Mouse (Mus musculus): ENCODE measurements around the gene Eef1b2. TPM values are rescaled to one million over a fixed set of nuclear protein-coding genes. Genes with fewer than 3 reads are reported as not detected.

Gene Eef1b2
- polyA plus RNA-seq, 1 experiment from 2014 or later = 438 TPM

DNA sequence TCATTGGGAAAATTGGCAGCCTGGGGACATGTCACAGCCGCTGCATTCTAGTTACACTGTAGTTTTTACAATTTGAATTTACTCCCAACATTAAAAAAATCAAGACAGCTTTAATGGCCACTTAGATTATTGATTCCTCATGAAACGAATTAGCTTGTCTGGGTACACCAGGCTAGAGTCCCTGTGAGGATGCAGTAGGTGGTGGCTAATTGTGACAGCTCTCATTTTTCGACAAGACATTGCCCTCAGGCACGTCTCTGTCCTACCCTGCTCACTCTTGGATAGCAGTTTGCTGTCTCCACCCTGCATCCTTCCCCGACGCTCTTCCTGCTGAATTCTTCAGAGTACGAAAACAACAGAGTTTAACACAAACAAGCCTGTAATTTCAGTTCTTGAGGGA lies 38.0 kb downstream of the Eef1b2 start:
- H3K4me3 ChIP-seq (ENCODE audit: low read depth, low read length) = no peak overlapping the region
- H3K36me3 ChIP-seq (ENCODE audit: control insufficient read depth, insufficient read depth, low read length) = no peaks in the 10 kb centered on the region
- no peak for TF ChIP-seq EP300 (optimal IDR thresholded peaks at IDR 0.05)
- TF ChIP-seq CTCF (IDR thresholded peaks at IDR 0.05; ENCODE audit: low read depth) = no peak
- no peaks in the 10 kb centered on the region for H3K4me1 ChIP-seq (replicated peaks; ENCODE audit: control insufficient read depth, insufficient read depth)
- no peaks in the 10 kb centered on the region for H3K27me3 ChIP-seq (ENCODE audit: control insufficient read depth, insufficient read depth, low read length)
- no peak overlapping the region for H3K27ac ChIP-seq (replicated peaks)
- no peaks in the 10 kb centered on the region for H3K9me3 ChIP-seq (ENCODE audit: control insufficient read depth, low read length)
- no peak overlapping the region for H3K9ac ChIP-seq (ENCODE audit: low read length)
- WGBS = 57% methylated on average over 7 of the region's 7 CpGs
- no peak overlapping the region for H3K4me2 ChIP-seq (replicated peaks; ENCODE audit: low read depth)
- no peak for ATAC-seq (ENCODE audit: low FRiP score, low TSS enrichment)
- no peak for DNase-seq (ENCODE audit: low spot score)

GRCm38 (mm10) chr1:63219277-63219676 lies 42.7 kb downstream of the Eef1b2 start:
- Histone ChIP-seq H3K27me3 (ENCODE audit: control insufficient read depth, insufficient read depth, low read length) (no peaks in the 10 kb centered on the region), H3K4me1 (replicated peaks; ENCODE audit: control insufficient read depth, insufficient read depth) (no peaks in the 10 kb centered on the region), H3K4me2 (replicated peaks; ENCODE audit: low read depth) (no peak overlapping the region), H3K9me3 (ENCODE audit: control insufficient read depth, low read length) (no peaks in the 10 kb centered on the region), H3K4me3 (ENCODE audit: low read depth, low read length) (no peak overlapping the region), H3K9ac (ENCODE audit: low read length) (no peak overlapping the region), H3K27ac (replicated peaks) (no peak overlapping the region), H3K36me3 (ENCODE audit: control insufficient read depth, insufficient read depth, low read length) (no peaks in the 10 kb centered on the region)
- no peak for TF ChIP-seq EP300 (optimal IDR thresholded peaks at IDR 0.05)
- TF ChIP-seq CTCF (IDR thresholded peaks at IDR 0.05; ENCODE audit: low read depth) = no peak
- WGBS = 98% methylated on average over 4 of the region's 4 CpGs
- ATAC-seq (ENCODE audit: low FRiP score, low TSS enrichment) (no peak), DNase-seq (ENCODE audit: low spot score) (no peak)

DNA sequence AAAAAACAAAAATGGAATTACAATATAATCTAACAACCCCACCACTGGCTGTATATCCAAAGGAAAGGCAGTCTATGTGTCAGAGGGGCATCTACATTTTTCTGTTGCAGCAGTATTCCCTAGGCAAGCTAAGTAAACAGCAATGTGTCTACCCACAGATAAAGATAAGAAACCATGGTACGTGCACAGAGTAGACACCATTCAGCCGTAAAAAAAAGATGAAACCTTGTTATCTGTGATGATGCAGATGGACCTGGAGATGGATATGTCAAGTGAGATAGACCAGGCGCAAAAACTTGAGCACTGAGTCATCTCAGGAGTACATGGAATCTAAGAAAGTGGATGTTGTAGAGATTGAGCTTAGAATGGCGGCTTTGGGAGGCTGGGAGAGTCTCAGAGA lies 48.4 kb downstream of the Eef1b2 start:
- no peak overlapping the region for H3K27ac ChIP-seq (replicated peaks)

GRCm38 (mm10) chr1:63225890-63226289 lies 49.3 kb downstream of the Eef1b2 start:
- H3K27ac ChIP-seq (replicated peaks) = no peak overlapping the region
- H3K4me3 ChIP-seq (ENCODE audit: low read depth, low read length) = no peak overlapping the region
- ATAC-seq (ENCODE audit: low FRiP score, low TSS enrichment) (no peak), DNase-seq (ENCODE audit: low spot score) (no peak)
- 11% methylated on average over 7 of the region's 7 CpGs for WGBS
- no peaks in the 10 kb centered on the region for H3K9me3 ChIP-seq (ENCODE audit: control insufficient read depth, low read length)
- H3K27me3 ChIP-seq (ENCODE audit: control insufficient read depth, insufficient read depth, low read length) = no peaks in the 10 kb centered on the region
- TF ChIP-seq CTCF (IDR thresholded peaks at IDR 0.05; ENCODE audit: low read depth) (no peak), EP300 (optimal IDR thresholded peaks at IDR 0.05) (no peak)
- no peak overlapping the region for H3K4me2 ChIP-seq (replicated peaks; ENCODE audit: low read depth)
- H3K4me1 ChIP-seq (replicated peaks; ENCODE audit: control insufficient read depth, insufficient read depth) = no peaks in the 10 kb centered on the region
- H3K9ac ChIP-seq (ENCODE audit: low read length) = no peak overlapping the region
- H3K36me3 ChIP-seq (ENCODE audit: control insufficient read depth, insufficient read depth, low read length) = no peaks in the 10 kb centered on the region

More for the DNA sequence above, 48.4 kb downstream of the Eef1b2 start:
- Histone ChIP-seq H3K4me2 (replicated peaks; ENCODE audit: low read depth) (no peak overlapping the region), H3K9ac (ENCODE audit: low read length) (no peak overlapping the region), H3K27me3 (ENCODE audit: control insufficient read depth, insufficient read depth, low read length) (no peaks in the 10 kb centered on the region), H3K9me3 (ENCODE audit: control insufficient read depth, low read length) (no peaks in the 10 kb centered on the region), H3K36me3 (ENCODE audit: control insufficient read depth, insufficient read depth, low read length) (no peaks in the 10 kb centered on the region), H3K4me1 (replicated peaks; ENCODE audit: control insufficient read depth, insufficient read depth) (no peaks in the 10 kb centered on the region), H3K4me3 (ENCODE audit: low read depth, low read length) (no peak overlapping the region)
- TF ChIP-seq CTCF (IDR thresholded peaks at IDR 0.05; ENCODE audit: low read depth) = no peak
- TF ChIP-seq EP300 (optimal IDR thresholded peaks at IDR 0.05) = no peak
- DNase-seq (ENCODE audit: low spot score) = no peak
- ATAC-seq (ENCODE audit: low FRiP score, low TSS enrichment) = no peak
- WGBS = 65% methylated on average over 4 of the region's 4 CpGs

DNA sequence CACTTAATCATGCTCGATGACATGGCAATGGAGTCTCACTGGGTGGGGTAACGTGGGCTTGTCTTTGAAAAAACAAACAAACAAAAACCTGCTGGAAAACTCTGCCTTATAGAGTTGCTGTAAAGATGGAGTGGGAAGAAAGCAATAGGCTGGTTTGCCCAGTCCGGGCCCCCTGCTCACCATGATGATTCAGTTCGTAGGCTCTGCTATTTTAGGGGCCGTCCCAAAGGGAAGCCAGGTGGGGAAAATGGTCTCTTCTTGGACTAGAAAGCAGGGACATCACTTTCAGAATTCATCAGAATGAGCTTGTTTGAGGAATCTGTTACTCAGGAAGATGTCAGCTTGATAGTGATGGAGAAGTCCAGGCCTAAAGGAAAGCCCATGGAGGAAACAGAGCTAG lies 50.6 kb downstream of the Eef1b2 start:
- H3K36me3 ChIP-seq (ENCODE audit: control insufficient read depth, insufficient read depth, low read length) = no peaks in the 10 kb centered on the region
- H3K9me3 ChIP-seq (ENCODE audit: control insufficient read depth, low read length) = no peaks in the 10 kb centered on the region
- no peak overlapping the region for H3K4me3 ChIP-seq (ENCODE audit: low read depth, low read length)
- DNase-seq (ENCODE audit: low spot score) = no peak
- H3K27ac ChIP-seq (replicated peaks) = no peak overlapping the region
- WGBS = 70% methylated on average over 5 of the region's 5 CpGs
- ATAC-seq (ENCODE audit: low FRiP score, low TSS enrichment) = no peak
- H3K4me1 ChIP-seq (replicated peaks; ENCODE audit: control insufficient read depth, insufficient read depth) = no peaks in the 10 kb centered on the region
- H3K9ac ChIP-seq (ENCODE audit: low read length) = no peak overlapping the region
- TF ChIP-seq EP300 (optimal IDR thresholded peaks at IDR 0.05) (no peak), CTCF (IDR thresholded peaks at IDR 0.05; ENCODE audit: low read depth) (no peak)
- H3K27me3 ChIP-seq (ENCODE audit: control insufficient read depth, insufficient read depth, low read length) = no peaks in the 10 kb centered on the region
- H3K4me2 ChIP-seq (replicated peaks; ENCODE audit: low read depth) = no peak overlapping the region

Small RNAs within 50 kb of the gene (microRNA-seq; reads per million reads assigned to microRNA genes)
- gene Gm24557 (not detected), gene Gm27512 (not detected)

Other genes starting within 250 kb of the Eef1b2 start
- gene Ino80d, start 62.2 kb upstream of the Eef1b2 start, polyA plus RNA-seq (2015; fragmentation: Nextera tagmentation; extraction: Ambion mirVana) = 4.3 and 5.9 TPM in 2 replicates
- 86.5 and 90.7 TPM in 2 replicates for gene Ndufs1, start within 50 bp of the Eef1b2 start, polyA plus RNA-seq (2015; fragmentation: Nextera tagmentation; extraction: Ambion mirVana)
- gene Gpr1, start 37.7 kb downstream of the Eef1b2 start, polyA plus RNA-seq (2015; fragmentation: Nextera tagmentation; extraction: Ambion mirVana) = 0.05 and 0.11 TPM in 2 replicates
- gene Zdbf2, start 96.4 kb downstream of the Eef1b2 start, polyA plus RNA-seq (2015; fragmentation: Nextera tagmentation; extraction: Ambion mirVana) = 2.2 and 2.3 TPM in 2 replicates

Measured in stomach, postnatal 0 days (tissue).